Mouse (Mus musculus) embryonic facial prominence, embryonic 12.5 days (tissue): Measurements from ENCODE around the gene Asah2. TPM values are rescaled to one million over a fixed set of nuclear protein-coding genes. Genes with fewer than 3 reads are reported as not detected.

ENCODE experiments used
- ATAC-seq: fragments of 200-750 bp; cut with Nextera tagmentation; 2 replicates; pipeline ENCODE4 v1.8.0; 2017; ENCODE audit not compliant: insufficient number of reproducible peaks, insufficient read depth, low FRiP score, low TSS enrichment
- H3K27ac ChIP-seq: fragments of 300-500 bp; sonication (generic); 2 replicates; pipeline ENCODE4 v1.5.1; 2016; ENCODE audit warnings: mild to moderate bottlenecking
- H3K27me3 ChIP-seq: fragments of 300-500 bp; sonication (generic); 2 replicates; pipeline ENCODE4 v1.6.1; 2016; ENCODE audit warnings: mild to moderate bottlenecking, moderate library complexity
- H3K36me3 ChIP-seq: fragments of 300-500 bp; sonication (generic); 2 replicates; pipeline ENCODE4 v1.6.1; 2016; ENCODE audit warnings: mild to moderate bottlenecking
- H3K4me1 ChIP-seq: fragments of 300-500 bp; sonication (generic); 2 replicates; pipeline ENCODE4 v1.6.1; 2016
- H3K4me2 ChIP-seq: fragments of 300-500 bp; sonication (generic); replicated peaks from 2 replicates; pipeline ENCODE4 v1.6.1; 2016; ENCODE audit warnings: mild to moderate bottlenecking, moderate library complexity
- H3K4me3 ChIP-seq: fragments of 300-500 bp; sonication (generic); 2 replicates; pipeline ENCODE4 v1.5.1; 2016; ENCODE audit warnings: mild to moderate bottlenecking
- H3K9ac ChIP-seq: fragments of 300-500 bp; sonication (generic); 2 replicates; pipeline ENCODE4 v1.6.1; 2016; ENCODE audit warnings: mild to moderate bottlenecking, moderate library complexity
- H3K9me3 ChIP-seq: fragments of 300-500 bp; sonication (generic); 2 replicates; pipeline ENCODE4 v1.6.1; 2016; ENCODE audit warnings: mild to moderate bottlenecking, moderate library complexity
- WGBS: fragments of 180-500 bp; shearing (Covaris S2); methylation state at CpG from one replicate; pipeline ENCODE4 v1.1.7; 2016; 5-methylcytosine and 5-hydroxymethylcytosine counted together
- polyA plus RNA-seq: library from polyadenylated mRNA; unstranded; fragments of >200 nt; fragmentation: Nextera tagmentation; extraction: Ambion mirVana; gene quantifications from 2 replicates; pipeline ENCODE4 v1.2.1, GENCODE M21; 2016

The Asah2 gene
- polyA plus RNA-seq, 1 experiment from 2014 or later: 1.6 TPM

DNA sequence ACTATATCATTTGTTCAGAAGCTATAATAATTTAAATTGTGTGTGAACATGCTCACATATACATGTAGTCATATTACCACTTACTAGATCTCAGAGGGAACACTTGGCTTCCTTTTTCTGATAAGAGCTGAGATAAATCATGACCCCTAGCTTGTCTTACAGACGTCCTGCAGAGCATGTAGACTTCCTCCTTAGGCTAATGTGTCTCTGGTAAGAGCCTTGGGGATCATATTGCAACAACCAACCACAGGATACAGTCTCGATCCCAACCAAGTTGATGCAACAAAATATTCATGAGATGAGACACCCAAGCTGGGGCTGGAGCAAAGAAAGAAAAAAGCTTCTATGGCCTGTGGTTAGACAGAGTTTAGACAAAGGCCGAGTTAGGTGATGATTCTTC, 144.9 kb downstream of the Asah2 start:
- H3K9me3 ChIP-seq: no peaks in the 10 kb centered on the region
- no peak for ATAC-seq
- H3K27me3 ChIP-seq: no peaks in the 10 kb centered on the region
- H3K4me1 ChIP-seq: no peaks in the 10 kb centered on the region
- 48% methylated on average over 3 of the region's 3 CpGs for WGBS
- no peak overlapping the region for H3K4me3 ChIP-seq
- H3K36me3 ChIP-seq: no peaks in the 10 kb centered on the region
- H3K4me2 ChIP-seq: no peak overlapping the region
- H3K9ac ChIP-seq: no peak overlapping the region
- H3K27ac ChIP-seq: no peak overlapping the region

GRCm38 (mm10) chr19:31960434-31960833, 147.6 kb downstream of the Asah2 start:
- Histone ChIP-seq H3K9ac (no peak overlapping the region), H3K27ac (no peak overlapping the region), H3K4me2 (no peak overlapping the region), H3K9me3 (no peaks in the 10 kb centered on the region), H3K27me3 (no peaks in the 10 kb centered on the region), H3K4me3 (no peak overlapping the region), H3K4me1 (no peaks in the 10 kb centered on the region), H3K36me3 (no peaks in the 10 kb centered on the region)
- no peak for ATAC-seq
- 88% methylated on average over 2 of the region's 2 CpGs for WGBS

DNA sequence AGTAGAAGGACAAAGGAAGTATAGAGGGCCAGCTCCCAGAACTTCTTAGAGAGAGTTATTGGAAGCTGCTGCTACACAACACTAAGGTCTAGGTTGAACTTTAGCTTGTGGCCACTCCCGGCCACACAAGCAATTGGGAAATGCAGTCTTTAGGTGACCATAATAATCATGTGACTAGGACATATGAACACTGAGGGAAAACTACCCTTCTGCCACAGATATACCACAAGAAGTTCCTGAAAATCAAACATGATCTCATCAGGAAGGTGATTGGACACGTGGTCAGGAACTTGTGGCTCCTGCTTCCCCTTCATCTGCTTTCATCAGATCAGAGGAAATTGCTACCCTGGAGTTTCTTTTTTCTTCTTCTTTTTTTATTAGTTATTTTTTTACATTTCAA, 151.7 kb downstream of the Asah2 start:
- no peaks in the 10 kb centered on the region for H3K36me3 ChIP-seq
- H3K4me1 ChIP-seq: no peaks in the 10 kb centered on the region
- no peaks in the 10 kb centered on the region for H3K9me3 ChIP-seq
- WGBS: 81% methylated on average over 2 of the region's 2 CpGs
- H3K27ac ChIP-seq: no peak overlapping the region
- no peak overlapping the region for H3K9ac ChIP-seq
- H3K4me3 ChIP-seq: no peak overlapping the region
- H3K27me3 ChIP-seq: no peaks in the 10 kb centered on the region
- no peak overlapping the region for H3K4me2 ChIP-seq
- no peak for ATAC-seq

DNA sequence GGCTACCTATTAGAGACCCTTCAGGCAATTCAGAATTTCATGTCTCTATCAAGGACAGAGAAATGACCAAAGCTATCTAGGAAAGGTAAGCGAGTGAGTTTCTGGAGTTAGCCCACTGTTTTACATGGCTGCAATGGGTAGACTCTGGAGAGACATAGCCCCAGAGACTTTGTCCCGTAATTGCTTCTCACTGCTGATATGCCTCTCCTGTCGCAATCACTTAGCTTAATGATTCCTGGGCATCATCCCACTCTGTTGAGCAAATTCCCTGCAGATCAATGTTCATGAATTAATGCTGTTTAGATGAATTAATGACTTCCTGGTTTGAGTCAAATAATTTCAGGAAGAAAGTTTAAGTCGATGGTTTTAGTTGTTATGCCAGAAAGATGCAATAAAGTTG, 153.3 kb downstream of the Asah2 start:
- H3K4me3 ChIP-seq: no peak overlapping the region
- no peak for ATAC-seq
- H3K9ac ChIP-seq: no peak overlapping the region
- no peaks in the 10 kb centered on the region for H3K27me3 ChIP-seq
- 83% methylated on average over 4 of the region's 4 CpGs for WGBS
- H3K4me2 ChIP-seq: no peak overlapping the region
- H3K9me3 ChIP-seq: no peaks in the 10 kb centered on the region
- H3K36me3 ChIP-seq: no peaks in the 10 kb centered on the region
- H3K27ac ChIP-seq: no peak overlapping the region
- H3K4me1 ChIP-seq: no peaks in the 10 kb centered on the region

GRCm38 (mm10) chr19:31954267-31954666, 153.7 kb downstream of the Asah2 start:
- Histone ChIP-seq H3K27ac (no peak overlapping the region), H3K4me3 (no peak overlapping the region), H3K9me3 (no peaks in the 10 kb centered on the region), H3K27me3 (no peaks in the 10 kb centered on the region), H3K4me1 (no peaks in the 10 kb centered on the region), H3K36me3 (no peaks in the 10 kb centered on the region), H3K9ac (no peak overlapping the region), H3K4me2 (no peak overlapping the region)
- 71% methylated on average over 4 of the region's 4 CpGs for WGBS
- ATAC-seq: no peak

GRCm38 (mm10) chr19:31953799-31954198, 154.2 kb downstream of the Asah2 start:
- no peak overlapping the region for H3K4me3 ChIP-seq
- no peak overlapping the region for H3K27ac ChIP-seq
- H3K27me3 ChIP-seq: no peaks in the 10 kb centered on the region
- no peak for ATAC-seq
- no peaks in the 10 kb centered on the region for H3K36me3 ChIP-seq
- H3K4me2 ChIP-seq: no peak overlapping the region
- H3K9me3 ChIP-seq: no peaks in the 10 kb centered on the region
- WGBS: 74% methylated on average over 2 of the region's 2 CpGs
- H3K4me1 ChIP-seq: no peaks in the 10 kb centered on the region
- H3K9ac ChIP-seq: no peak overlapping the region

DNA sequence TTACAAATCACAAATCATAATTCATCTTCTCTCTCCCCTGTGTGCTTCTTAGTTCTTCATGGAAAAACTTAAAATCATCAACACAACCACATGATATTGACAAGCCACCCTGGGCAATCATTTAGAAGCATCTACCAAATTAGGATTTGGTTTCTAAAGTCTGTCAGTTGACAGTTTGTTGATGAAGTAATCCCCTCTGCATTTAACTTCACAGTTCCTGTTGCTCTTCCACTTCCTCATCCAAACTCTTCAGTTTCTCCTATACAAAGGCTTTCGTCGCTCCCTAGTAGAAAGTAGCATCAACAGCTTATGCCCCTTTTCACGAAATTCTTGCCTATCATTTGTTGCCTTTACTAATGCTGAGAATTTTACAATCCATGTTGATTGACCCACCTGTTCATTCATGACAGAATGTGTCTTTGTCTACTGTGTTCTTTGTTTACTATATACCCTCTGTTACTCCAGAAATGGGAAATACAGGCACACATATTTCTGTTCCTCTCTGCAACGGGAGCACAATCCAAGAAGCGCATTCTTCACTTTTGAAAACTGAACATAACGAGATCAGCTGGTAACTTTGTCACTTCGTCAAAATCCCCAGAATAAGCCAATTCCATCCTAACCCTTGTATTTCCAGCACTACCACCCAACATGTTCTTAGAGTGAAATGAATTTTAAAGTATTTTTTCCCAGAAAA, 157.1 kb downstream of the Asah2 start:
- no peak overlapping the region for H3K9ac ChIP-seq
- no peak overlapping the region for H3K4me3 ChIP-seq
- no peaks in the 10 kb centered on the region for H3K4me1 ChIP-seq
- no peaks in the 10 kb centered on the region for H3K36me3 ChIP-seq
- no peak overlapping the region for H3K27ac ChIP-seq
- no peak overlapping the region for H3K4me2 ChIP-seq
- no peaks in the 10 kb centered on the region for H3K27me3 ChIP-seq
- H3K9me3 ChIP-seq: no peaks in the 10 kb centered on the region
- 82% methylated on average over 7 of the region's 7 CpGs for WGBS
- no peak for ATAC-seq

Other genes with a start within 250 kb of the Asah2 start
- gene A1cf, start 239.4 kb downstream of the Asah2 start, polyA plus RNA-seq: not detected in 2 replicates